In the genomic region with DNA sequence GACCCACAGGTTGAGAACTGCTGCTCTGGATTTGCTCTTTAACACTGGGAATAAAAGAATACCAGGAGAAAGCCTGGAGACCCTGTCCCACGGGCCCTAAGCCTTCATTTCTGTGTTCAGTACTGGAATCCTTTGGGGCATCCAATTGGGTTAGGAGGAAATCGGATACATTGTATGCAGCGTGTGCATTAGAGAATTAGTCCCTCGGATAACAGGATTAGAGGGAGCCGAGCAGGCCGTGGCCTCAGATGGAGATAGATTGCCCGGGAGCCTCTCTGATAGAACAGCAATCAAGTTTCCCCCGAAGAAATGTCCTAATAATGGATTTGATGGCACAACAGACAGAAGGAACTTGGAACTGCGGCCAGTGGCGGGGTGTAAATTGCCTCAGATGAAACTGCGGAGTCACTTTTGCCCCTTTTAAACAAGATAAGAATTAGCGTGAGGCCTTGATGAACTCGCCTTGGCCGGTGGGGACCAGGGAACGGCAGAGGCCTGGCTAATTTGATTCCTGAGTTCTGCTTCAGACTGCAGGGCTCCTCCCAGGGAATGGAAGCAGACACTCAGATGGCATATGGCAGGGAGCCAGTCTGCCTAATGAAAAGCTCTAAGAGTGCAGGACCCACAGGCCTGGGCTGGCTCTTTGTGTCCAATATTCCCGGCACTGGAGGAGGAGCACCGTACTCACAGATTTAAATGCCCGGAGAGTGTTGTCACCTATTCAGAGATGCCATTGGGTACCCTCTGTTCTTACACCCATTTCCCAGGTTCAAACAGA, we compare ENCODE assay signal across 14 mouse cellular contexts. TPM values are rescaled to one million over a fixed set of nuclear protein-coding genes. Genes with fewer than 3 reads are reported as not detected.
DNase-seq lines count a peak whose midpoint lies in the region; ATAC-seq and TF ChIP-seq lines count a peak whose summit lies in the region.
"Had no signal": no experiment of that assay in that cellular context is flagged by ENCODE, and none has a peak within 500 bp of the region (broad histone marks: within the 10 kb centered on the region; RNA-seq: fewer than 3 reads in every experiment).

No protein-coding gene starts in this region.

- peak; percentile 54; the same call in 1 of the 2 replicates for ATAC-seq in limb, embryonic 13.5 days (ENCODE audit: low FRiP score, low read depth)
- ATAC-seq in forebrain, embryonic 15.5 days (replicated peaks) = peak; percentile 43; the same call in 1 of the 2 replicates
- no peak for ATAC-seq in midbrain, embryonic 15.5 days (replicated peaks)
- no peak for ATAC-seq in liver, postnatal 0 days

- no peak overlapping the region for H3K4me2 ChIP-seq in limb, embryonic 13.5 days (replicated peaks)
- H3K4me2 ChIP-seq in forebrain, embryonic 15.5 days (replicated peaks) = no peak overlapping the region
- H3K4me2 ChIP-seq in midbrain, embryonic 15.5 days = no peak overlapping the region
- H3K4me2 ChIP-seq in liver, postnatal 0 days (ENCODE audit: low read depth, low read length) = no peak overlapping the region
- H3K4me2 ChIP-seq: embryonic facial prominence, embryonic 13.5 days; limb, embryonic 12.5 days; lung, embryonic 15.5 days had no signal

- peak; percentile 21 to 46 for DNase-seq in adrenal gland, adult (ENCODE audit: inconsistent age in 2 of 2, low spot score in 1 of 2)
- no peak for DNase-seq in adrenal gland, adult 18-20 months (ENCODE audit: low spot score in 2 of 2)
- no peak for DNase-seq in limb, embryonic 10.5 days (ENCODE audit: low spot score)
- no peak for DNase-seq in gastrocnemius, adult 2 months
- no peak for DNase-seq in liver, postnatal 0 days
- DNase-seq: kidney, adult 2 months; thymus, postnatal 36 days had no signal

- H3K36me3 ChIP-seq in limb, embryonic 13.5 days = no peaks in the 10 kb centered on the region
- H3K36me3 ChIP-seq in limb, embryonic 10.5 days = no peaks in the 10 kb centered on the region
- H3K36me3 ChIP-seq in forebrain, embryonic 15.5 days = no peaks in the 10 kb centered on the region
- H3K36me3 ChIP-seq in midbrain, embryonic 15.5 days (replicated peaks) = no peaks in the 10 kb centered on the region
- no peaks in the 10 kb centered on the region for H3K36me3 ChIP-seq in liver, postnatal 0 days (replicated peaks; ENCODE audit: insufficient read depth, low read length)
- H3K36me3 ChIP-seq: embryonic facial prominence, embryonic 13.5 days; limb, embryonic 12.5 days; lung, embryonic 15.5 days had no signal

- peaks cover 67% of the 10 kb centered on the region for H3K27me3 ChIP-seq in limb, embryonic 13.5 days
- peaks cover 2% of the 10 kb centered on the region; the same call in 1 of the 2 replicates for H3K27me3 ChIP-seq in limb, embryonic 10.5 days (ENCODE audit: low read depth, poor library complexity, severe bottlenecking)
- H3K27me3 ChIP-seq in forebrain, embryonic 15.5 days = no peaks in the 10 kb centered on the region
- H3K27me3 ChIP-seq in midbrain, embryonic 15.5 days (replicated peaks) = no peaks in the 10 kb centered on the region
- no peaks in the 10 kb centered on the region for H3K27me3 ChIP-seq in liver, postnatal 0 days (ENCODE audit: insufficient read depth, low read length)
- H3K27me3 ChIP-seq: embryonic facial prominence, embryonic 13.5 days; lung, embryonic 15.5 days had no signal

- no peak overlapping the region for H3K4me3 ChIP-seq in limb, embryonic 13.5 days
- no peak overlapping the region for H3K4me3 ChIP-seq in limb, embryonic 10.5 days
- no peak overlapping the region for H3K4me3 ChIP-seq in forebrain, embryonic 15.5 days
- H3K4me3 ChIP-seq in midbrain, embryonic 15.5 days = no peak overlapping the region
- H3K4me3 ChIP-seq in gastrocnemius, adult 2 months = no peak overlapping the region
- no peak overlapping the region for H3K4me3 ChIP-seq in liver, postnatal 0 days (ENCODE audit: low read depth, low read length)
- H3K4me3 ChIP-seq: embryonic facial prominence, embryonic 13.5 days; limb, embryonic 12.5 days; lung, embryonic 15.5 days had no signal

- no peaks in the 10 kb centered on the region for H3K9me3 ChIP-seq in limb, embryonic 13.5 days
- H3K9me3 ChIP-seq in limb, embryonic 10.5 days (replicated peaks) = no peaks in the 10 kb centered on the region
- H3K9me3 ChIP-seq in forebrain, embryonic 15.5 days = no peaks in the 10 kb centered on the region
- H3K9me3 ChIP-seq in midbrain, embryonic 15.5 days = no peaks in the 10 kb centered on the region
- H3K9me3 ChIP-seq in liver, postnatal 0 days (ENCODE audit: low read length) = no peaks in the 10 kb centered on the region
- H3K9me3 ChIP-seq: embryonic facial prominence, embryonic 13.5 days; limb, embryonic 12.5 days; lung, embryonic 15.5 days had no signal

- intact Hi-C loops in gastrocnemius, adult 2 months (cut with DNase I) = no loop called here

- H3K27ac ChIP-seq in limb, embryonic 13.5 days = no peak overlapping the region
- H3K27ac ChIP-seq in limb, embryonic 10.5 days = no peak overlapping the region
- H3K27ac ChIP-seq in forebrain, embryonic 15.5 days (replicated peaks) = no peak overlapping the region
- peak overlapping the region; percentile 39 for H3K27ac ChIP-seq in midbrain, embryonic 15.5 days
- no peak overlapping the region for H3K27ac ChIP-seq in gastrocnemius, adult 2 months
- no peak overlapping the region for H3K27ac ChIP-seq in liver, postnatal 0 days (ENCODE audit: low read depth)
- H3K27ac ChIP-seq: embryonic facial prominence, embryonic 13.5 days; limb, embryonic 12.5 days; lung, embryonic 15.5 days had no signal

- peaks cover 24% of the 10 kb centered on the region for H3K4me1 ChIP-seq in limb, embryonic 13.5 days
- peaks cover 4% of the 10 kb centered on the region for H3K4me1 ChIP-seq in limb, embryonic 10.5 days
- peaks cover 16% of the 10 kb centered on the region for H3K4me1 ChIP-seq in forebrain, embryonic 15.5 days
- peaks cover 10% of the 10 kb centered on the region; the same call in 1 of the 2 replicates for H3K4me1 ChIP-seq in midbrain, embryonic 15.5 days
- no peaks in the 10 kb centered on the region for H3K4me1 ChIP-seq in liver, postnatal 0 days (ENCODE audit: insufficient read depth)

- TF ChIP-seq EP300 in liver, postnatal 0 days (IDR thresholded peaks at IDR 0.05; ENCODE audit: low read depth) = no peak

- no peak for TF ChIP-seq CTCF in gastrocnemius, adult 2 months (IDR thresholded peaks at IDR 0.05)
- no peak for TF ChIP-seq CTCF in liver, postnatal 0 days (IDR thresholded peaks at IDR 0.05; ENCODE audit: low read depth)

- no peak overlapping the region; the same call in 1 of the 2 replicates for H3K9ac ChIP-seq in limb, embryonic 13.5 days
- no peak overlapping the region for H3K9ac ChIP-seq in forebrain, embryonic 15.5 days (replicated peaks)
- H3K9ac ChIP-seq in midbrain, embryonic 15.5 days = no peak overlapping the region
- H3K9ac ChIP-seq in liver, postnatal 0 days (replicated peaks) = no peak overlapping the region
- H3K9ac ChIP-seq: embryonic facial prominence, embryonic 13.5 days; limb, embryonic 12.5 days; lung, embryonic 15.5 days had no signal

- WGBS in limb, embryonic 13.5 days = 50% methylated on average over 18 of the region's 18 CpGs
- 77% methylated on average over 18 of the region's 18 CpGs for WGBS in limb, embryonic 10.5 days
- 44% methylated on average over 18 of the region's 18 CpGs for WGBS in forebrain, embryonic 15.5 days
- WGBS in midbrain, embryonic 15.5 days = 22% methylated on average over 18 of the region's 18 CpGs
- 75% methylated on average over 18 of the region's 18 CpGs for WGBS in liver, postnatal 0 days (ENCODE audit: insufficient replicate concordance)

RNA-seq across cellular contexts. Expression of gene Htr3a, which starts 5.3 kb away (rescaled TPM):
- total RNA-seq in adrenal gland, adult 18-20 months (2021) = 1 to 10 TPM; 4.4 to 7.1 TPM
- polyA plus RNA-seq in limb, embryonic 13.5 days (2015; fragmentation: Nextera tagmentation; extraction: Ambion mirVana) = 1.7 and 2.1 TPM in 2 replicates
- 0.30 and 0.34 TPM in 2 replicates for polyA plus RNA-seq in limb, embryonic 10.5 days (2016; fragmentation: Nextera tagmentation; extraction: Ambion mirVana)
- polyA plus RNA-seq in forebrain, embryonic 15.5 days (2015; fragmentation: Nextera tagmentation; extraction: Ambion mirVana) = 4.5 and 6.2 TPM in 2 replicates
- polyA plus RNA-seq in midbrain, embryonic 15.5 days (2015; fragmentation: Nextera tagmentation; extraction: Ambion mirVana) = 0.79 and 1.5 TPM in 2 replicates
- not detected for total RNA-seq in gastrocnemius, adult 2 months (2021)
- polyA plus RNA-seq in liver, postnatal 0 days (2015; fragmentation: Nextera tagmentation; extraction: Ambion mirVana) = not detected in 2 replicates

RNA-seq across cellular contexts. Expression of gene Htr3b, which starts 48.6 kb away (rescaled TPM):
- total RNA-seq in adrenal gland, adult 18-20 months (2021) = under 1 TPM in 1 of 2 experiments, not detected in 1; 0.22 TPM
- polyA plus RNA-seq in limb, embryonic 13.5 days (2015; fragmentation: Nextera tagmentation; extraction: Ambion mirVana) = not detected in 2 replicates
- polyA plus RNA-seq in limb, embryonic 10.5 days (2016; fragmentation: Nextera tagmentation; extraction: Ambion mirVana) = not detected in 2 replicates
- not detected in 2 replicates for polyA plus RNA-seq in forebrain, embryonic 15.5 days (2015; fragmentation: Nextera tagmentation; extraction: Ambion mirVana)
- 0.06 TPM in 1 of 2 replicates, not detected in the other for polyA plus RNA-seq in midbrain, embryonic 15.5 days (2015; fragmentation: Nextera tagmentation; extraction: Ambion mirVana)
- total RNA-seq in gastrocnemius, adult 2 months (2021) = not detected
- not detected in 2 replicates for polyA plus RNA-seq in liver, postnatal 0 days (2015; fragmentation: Nextera tagmentation; extraction: Ambion mirVana)
- total RNA-seq: layer of hippocampus, adult 18-20 months had no signal
- polyA plus RNA-seq: limb, embryonic 12.5 days had no signal

Comparison
In these comparisons a context has a peak if more than half of its experiments do, and no peak if none do; other contexts are left out.
1. DNase-seq: peak in adrenal gland, adult (2 of 2); none in adrenal gland, adult 18-20 months (0 of 2), limb, embryonic 10.5 days (single experiment), gastrocnemius, adult 2 months (single experiment) and liver, postnatal 0 days (single experiment).
2. ATAC-seq: peak in limb, embryonic 13.5 days (single experiment) and forebrain, embryonic 15.5 days (single experiment); none in midbrain, embryonic 15.5 days (single experiment) and liver, postnatal 0 days (single experiment).